Mouse (Mus musculus) stomach, postnatal 0 days (tissue): ENCODE measurements at regions not wholly inside any gene's neighbourhood (a gene's known extent, or its start where the extent isn't known, plus 50 kb on each side); places are given as distances from the start of the nearest gene placed in this dataset.

ENCODE experiments used
- ATAC-seq: fragments of 200-750 bp; cut with Nextera tagmentation; 2 replicates; pipeline ENCODE4 v1.8.0; 2017; ENCODE audit not compliant: low FRiP score, low TSS enrichment
- DNase-seq: peaks from one replicate; pipeline ENCODE4 v3.0.0-alpha.2; 2016; ENCODE audit warnings: low spot score
- H3K27ac ChIP-seq: fragments of 300-500 bp; sonication (generic); replicated peaks from 2 replicates; pipeline ENCODE4 v1.5.1; 2014; ENCODE audit warnings: mild to moderate bottlenecking, control low read depth
- H3K27me3 ChIP-seq: fragments of 300-500 bp; sonication (generic); 2 replicates; pipeline ENCODE4 v1.6.1; 2014; ENCODE audit warnings: low read length; ENCODE audit not compliant: control insufficient read depth, insufficient read depth
- H3K36me3 ChIP-seq: fragments of 300-500 bp; sonication (generic); 2 replicates; pipeline ENCODE4 v1.6.1; 2014; ENCODE audit warnings: low read length, mixed read lengths; ENCODE audit not compliant: control insufficient read depth, insufficient read depth
- H3K4me1 ChIP-seq: fragments of 300-500 bp; sonication (generic); replicated peaks from 2 replicates; pipeline ENCODE4 v1.6.1; 2014; ENCODE audit warnings: antibody characterized with exemption; ENCODE audit not compliant: control insufficient read depth, insufficient read depth
- H3K4me2 ChIP-seq: fragments of 300-500 bp; sonication (generic); replicated peaks from 2 replicates; pipeline ENCODE4 v1.6.1; 2014; ENCODE audit warnings: low read depth, mild to moderate bottlenecking, control low read depth, moderate library complexity
- H3K4me3 ChIP-seq: fragments of 300-500 bp; sonication (generic); 2 replicates; pipeline ENCODE4 v1.5.1; 2014; ENCODE audit warnings: low read depth, low read length, control low read depth
- H3K9ac ChIP-seq: fragments of 300-500 bp; sonication (generic); 2 replicates; pipeline ENCODE4 v1.6.1; 2014; ENCODE audit warnings: mild to moderate bottlenecking, low read length, control low read depth, mixed read lengths
- H3K9me3 ChIP-seq: fragments of 300-500 bp; sonication (generic); 2 replicates; pipeline ENCODE4 v1.6.1; 2016; ENCODE audit warnings: low read length; ENCODE audit not compliant: control insufficient read depth
- CTCF ChIP-seq: IDR thresholded peaks from 2 replicates; pipeline ENCODE4 v1.5.1; 2016; ENCODE audit warnings: antibody characterized with exemption, low read depth, mild to moderate bottlenecking, moderate library complexity
- EP300 ChIP-seq: optimal IDR thresholded peaks from 2 replicates; pipeline ENCODE3; 2016; ENCODE audit warnings: antibody characterized with exemption
- WGBS: fragments of 180-500 bp; shearing (Covaris S2); extraction: QIAGEN DNeasy Blood & Tissue Kit; methylation state at CpG from one replicate; pipeline ENCODE4 v1.1.7; 2014; 5-methylcytosine and 5-hydroxymethylcytosine counted together

DNA sequence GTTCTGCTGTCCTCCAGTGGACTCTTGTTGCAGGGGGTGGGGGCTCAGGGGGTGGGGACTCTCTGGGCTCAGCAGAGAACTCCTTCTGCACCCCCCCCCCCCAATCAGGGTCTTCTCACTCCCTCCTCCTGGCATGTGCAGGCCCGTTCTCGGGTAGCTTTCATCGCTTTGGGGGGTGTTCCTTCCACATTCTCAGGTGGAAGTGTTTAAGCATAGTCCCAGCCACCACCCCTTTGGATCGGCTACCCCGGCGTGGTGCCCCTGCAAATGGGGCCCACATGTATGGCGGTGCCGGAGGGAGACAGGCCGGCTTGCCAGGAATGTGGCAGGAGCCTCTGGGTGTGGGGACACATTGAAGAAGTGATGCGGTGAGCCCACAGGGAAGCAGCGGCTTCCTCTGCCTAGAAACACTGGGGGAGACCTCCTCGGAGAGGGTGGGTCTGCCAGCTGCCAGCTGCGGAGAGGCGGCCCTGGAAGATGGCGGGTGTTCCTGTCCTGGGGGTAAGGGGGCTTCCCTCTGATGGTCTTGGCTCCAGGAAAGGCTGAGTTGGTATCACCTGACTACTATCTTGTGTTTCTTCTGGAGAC lies 92.7 kb downstream of the Asb1 start:
- Histone ChIP-seq H3K4me2 (no peak overlapping the region), H3K27me3 (no peaks in the 10 kb centered on the region), H3K4me3 (no peak overlapping the region), H3K36me3 (no peaks in the 10 kb centered on the region), H3K9me3 (no peaks in the 10 kb centered on the region), H3K9ac (no peak overlapping the region), H3K4me1 (no peaks in the 10 kb centered on the region), H3K27ac (no peak overlapping the region)
- TF ChIP-seq EP300: no peak
- TF ChIP-seq CTCF: no peak
- 85% methylated on average over 15 of the region's 15 CpGs for WGBS
- ATAC-seq: no peak
- DNase-seq: no peak

DNA sequence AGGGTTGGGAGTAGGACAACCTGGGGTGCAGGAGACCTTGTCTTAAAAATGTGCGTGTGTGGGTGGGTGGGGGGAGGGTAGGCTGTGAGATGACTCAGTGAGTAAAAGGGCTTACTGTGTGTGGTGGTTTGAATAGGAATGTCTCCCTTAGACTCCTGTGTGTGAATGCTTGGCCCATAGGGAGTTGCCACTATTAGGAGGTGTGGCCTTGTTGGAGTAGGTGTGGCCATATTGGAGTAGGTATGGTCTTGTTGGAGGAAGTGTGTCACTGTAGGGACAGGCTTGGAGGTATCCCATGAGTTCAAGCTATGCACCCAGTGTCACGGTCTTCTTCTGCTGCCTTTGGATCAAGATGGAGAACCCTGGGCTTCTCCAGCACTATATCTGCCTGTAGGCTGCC lies 96.2 kb downstream of the Asb1 start:
- Histone ChIP-seq H3K4me3 (no peak overlapping the region), H3K9me3 (no peaks in the 10 kb centered on the region), H3K9ac (no peak overlapping the region), H3K36me3 (no peaks in the 10 kb centered on the region), H3K4me2 (no peak overlapping the region), H3K4me1 (no peaks in the 10 kb centered on the region), H3K27me3 (no peaks in the 10 kb centered on the region), H3K27ac (no peak overlapping the region)
- ATAC-seq (peak; percentile 53; the same call in 1 of the 2 replicates), DNase-seq (no peak)
- TF ChIP-seq EP300: no peak
- TF ChIP-seq CTCF: no peak
- WGBS: 84% methylated on average over 2 of the region's 2 CpGs

DNA sequence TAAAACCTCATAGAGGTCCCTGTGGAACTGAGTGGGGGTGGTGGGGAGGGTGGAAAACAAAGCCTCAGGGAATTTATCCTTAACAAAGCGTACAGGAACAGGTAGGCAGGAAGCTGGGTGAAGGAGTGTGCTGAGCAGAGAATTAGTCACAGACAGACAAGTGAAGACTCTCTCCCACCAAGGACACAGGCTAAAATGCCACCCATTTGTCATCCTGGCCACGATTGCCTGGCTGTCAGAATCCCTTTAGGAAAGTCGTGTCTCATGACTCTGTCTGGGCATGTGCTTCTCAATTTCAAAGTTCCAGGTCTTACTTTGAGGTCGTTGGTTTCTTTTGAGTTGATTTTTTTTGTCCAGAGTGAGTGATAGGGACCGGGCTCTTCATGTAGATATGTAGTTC lies 100.2 kb downstream of the Asb1 start:
- Histone ChIP-seq H3K27ac (no peak overlapping the region), H3K4me2 (no peak overlapping the region), H3K4me3 (no peak overlapping the region), H3K4me1 (no peaks in the 10 kb centered on the region), H3K27me3 (no peaks in the 10 kb centered on the region), H3K36me3 (no peaks in the 10 kb centered on the region), H3K9me3 (no peaks in the 10 kb centered on the region), H3K9ac (no peak overlapping the region)
- no peak for ATAC-seq
- WGBS: 51% methylated on average over 5 of the region's 5 CpGs
- no peak for DNase-seq
- no peak for TF ChIP-seq EP300
- no peak for TF ChIP-seq CTCF

DNA sequence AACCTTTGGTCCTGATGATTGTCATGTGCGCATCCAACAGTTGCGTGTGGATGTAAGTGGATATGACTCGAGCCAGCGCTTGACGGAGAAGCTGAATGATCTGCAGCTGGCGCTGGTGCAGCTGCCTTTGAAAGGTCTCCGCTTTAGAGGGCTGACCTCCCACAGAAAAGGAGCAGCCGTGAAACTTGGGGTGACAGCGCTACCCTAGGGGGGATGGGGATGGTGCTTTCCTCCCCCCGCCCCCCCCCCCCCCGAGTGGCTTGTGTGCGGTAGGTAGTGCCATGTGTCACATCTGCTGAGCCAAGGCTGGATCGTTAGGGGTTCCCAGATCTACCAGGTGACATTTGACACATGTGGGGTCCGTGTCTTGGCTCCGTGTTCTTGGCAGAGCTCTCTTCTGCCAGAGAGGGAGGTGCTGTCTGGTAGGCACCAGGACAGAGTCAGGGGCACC lies 118.7 kb downstream of the Asb1 start:
- Histone ChIP-seq H3K27ac (no peak overlapping the region), H3K36me3 (no peaks in the 10 kb centered on the region), H3K4me3 (no peak overlapping the region), H3K9ac (no peak overlapping the region), H3K9me3 (no peaks in the 10 kb centered on the region), H3K27me3 (no peaks in the 10 kb centered on the region), H3K4me1 (no peaks in the 10 kb centered on the region), H3K4me2 (no peak overlapping the region)
- ATAC-seq (no peak), DNase-seq (no peak)
- WGBS: 82% methylated on average over 13 of the region's 15 CpGs
- TF ChIP-seq CTCF (no peak), EP300 (no peak)

DNA sequence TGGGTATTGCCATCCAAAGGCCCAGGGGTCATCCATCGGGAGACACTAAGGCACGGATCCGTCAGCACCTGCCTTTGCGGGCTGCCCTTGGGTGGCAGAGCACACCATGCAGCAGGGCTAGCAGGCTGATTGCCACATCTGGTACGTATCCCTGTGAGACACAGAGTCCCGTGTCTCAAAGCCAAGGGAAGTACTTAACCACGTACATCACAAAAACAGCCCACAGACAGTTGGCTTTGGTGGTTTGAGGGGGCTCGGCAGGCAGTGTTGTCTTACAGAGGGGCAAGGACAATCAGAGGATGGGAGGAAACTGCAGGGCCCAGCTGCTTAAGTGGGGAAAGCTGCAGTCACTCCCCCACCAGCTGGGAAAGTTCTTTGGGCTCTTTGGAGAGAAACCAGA lies 119.1 kb downstream of the Asb1 start:
- no peak for TF ChIP-seq EP300
- DNase-seq (no peak), ATAC-seq (no peak)
- H3K4me3 ChIP-seq: no peak overlapping the region
- H3K36me3 ChIP-seq: no peaks in the 10 kb centered on the region
- no peaks in the 10 kb centered on the region for H3K27me3 ChIP-seq
- H3K9me3 ChIP-seq: no peaks in the 10 kb centered on the region
- no peak overlapping the region for H3K9ac ChIP-seq
- H3K4me1 ChIP-seq: no peaks in the 10 kb centered on the region
- H3K27ac ChIP-seq: no peak overlapping the region
- H3K4me2 ChIP-seq: no peak overlapping the region
- 72% methylated on average over 8 of the region's 8 CpGs for WGBS

DNA sequence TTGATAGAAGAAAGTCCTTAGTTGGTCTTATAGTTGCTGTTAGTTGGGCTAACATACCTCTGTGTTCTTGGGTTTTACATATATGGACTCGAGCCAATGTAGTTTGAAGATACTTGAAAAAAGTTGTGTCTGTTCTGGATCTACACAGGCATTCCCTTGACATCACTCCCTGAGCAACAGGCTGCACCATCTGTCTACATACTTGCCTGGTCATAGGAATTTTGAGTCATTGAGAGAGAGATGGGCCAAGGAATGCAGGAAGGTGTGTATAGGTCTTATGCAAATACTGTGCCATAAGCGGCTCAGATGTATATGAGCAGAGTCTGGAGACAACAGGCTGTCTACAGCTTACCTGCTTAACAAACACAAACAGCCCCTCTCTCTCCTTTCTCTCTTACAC lies 122.9 kb downstream of the Asb1 start:
- DNase-seq: no peak
- H3K36me3 ChIP-seq: no peaks in the 10 kb centered on the region

More for the DNA sequence above, 122.9 kb downstream of the Asb1 start:
- no peaks in the 10 kb centered on the region for H3K9me3 ChIP-seq
- H3K4me2 ChIP-seq: no peak overlapping the region
- no peak for TF ChIP-seq CTCF
- no peak for TF ChIP-seq EP300
- 81% methylated on average over 2 of the region's 2 CpGs for WGBS
- H3K4me1 ChIP-seq: no peaks in the 10 kb centered on the region
- H3K27ac ChIP-seq: no peak overlapping the region
- no peak overlapping the region for H3K9ac ChIP-seq
- H3K27me3 ChIP-seq: no peaks in the 10 kb centered on the region
- no peak for ATAC-seq
- H3K4me3 ChIP-seq: no peak overlapping the region
